Mouse (Mus musculus) CH12.LX (cell line): ENCODE data around the gene Otud7b. TPM values are rescaled to one million over a fixed set of nuclear protein-coding genes. Genes with fewer than 3 reads are reported as not detected.

Experiments used
- DNase-seq: peaks from one replicate; pipeline ENCODE4 v3.0.0-alpha.2; 2013; ENCODE audit errors: extremely low read depth
- H3K27ac ChIP-seq: 2 replicates; pipeline ENCODE4 v1.5.1; 2012; ENCODE audit warnings: low read depth, mild to moderate bottlenecking, control low read depth, moderate library complexity; ENCODE audit not compliant: insufficient read depth
- H3K27me3 ChIP-seq: replicated peaks from 2 replicates; pipeline ENCODE3; 2012; ENCODE audit warnings: inconsistent platforms
- H3K36me3 ChIP-seq, 2 experiments: replicated peaks in 1 of 2; 2 replicates each; pipeline versions ENCODE3 to v1.6.1; 2012; ENCODE audit warnings: inconsistent platforms in 1 of 2, low read length in 1 of 2, mild to moderate bottlenecking in 1 of 2, mixed read lengths in 1 of 2, moderate library complexity in 1 of 2; ENCODE audit not compliant: control insufficient read depth in 1 of 2, insufficient read depth in 1 of 2
- H3K4me1 ChIP-seq, 2 experiments: 2 replicates each; pipeline ENCODE4 v1.6.1; 2012; ENCODE audit warnings: inconsistent platforms in 1 of 2, moderate library complexity in 1 of 2; ENCODE audit not compliant: insufficient read depth in 2 of 2, control insufficient read depth in 1 of 2
- H3K4me2 ChIP-seq: 2 replicates; pipeline ENCODE4 v1.6.1; 2012; ENCODE audit warnings: low read depth, mild to moderate bottlenecking, control low read depth; ENCODE audit not compliant: poor library complexity, insufficient read depth, severe bottlenecking
- H3K4me3 ChIP-seq, 3 experiments: fragments of 150-350 bp in 1 of 3; sonication (generic) in 1 of 3; replicated peaks in 1 of 3; 2 replicates each; pipeline versions ENCODE3 to v1.5.1; 2011 to 2012; ENCODE audit warnings: low read depth in 2 of 3, low read length in 2 of 3, mild to moderate bottlenecking in 2 of 3, moderate library complexity in 2 of 3, control low read depth in 1 of 3, improper control_type of control experiment in 1 of 3, inconsistent platforms in 1 of 3, mixed read lengths in 1 of 3; ENCODE audit not compliant: poor library complexity in 1 of 3
- H3K79me2 ChIP-seq: replicated peaks from 2 replicates; pipeline ENCODE4 v1.6.1; 2012; ENCODE audit warnings: mild to moderate bottlenecking, moderate library complexity; ENCODE audit not compliant: control insufficient read depth, poor library complexity, insufficient read depth, severe bottlenecking; ENCODE audit errors: extremely low read depth
- H3K9ac ChIP-seq: 2 replicates; pipeline ENCODE4 v1.6.1; 2012; ENCODE audit warnings: low read depth, mild to moderate bottlenecking, control low read depth, moderate library complexity; ENCODE audit not compliant: insufficient read depth
- H3K9me3 ChIP-seq: replicated peaks from 2 replicates; pipeline ENCODE3; 2012; ENCODE audit warnings: low read length, inconsistent platforms, mixed read lengths
- CHD1 ChIP-seq: IDR thresholded peaks from 2 replicates; pipeline ENCODE4 v1.6.1; 2012; ENCODE audit warnings: low read depth, low read length, improper control_type of control experiment, inconsistent platforms
- CHD2 ChIP-seq: IDR thresholded peaks from 2 replicates; pipeline ENCODE4 v1.6.1; 2011; ENCODE audit warnings: low read length, improper control_type of control experiment
- CTCF ChIP-seq, 2 experiments: IDR thresholded peaks in 1 of 2; conservative IDR thresholded peaks in 1 of 2; 2 replicates each; pipeline ENCODE4 v1.5.1; 2011 to 2012; ENCODE audit warnings: low read depth in 2 of 2, low read length in 2 of 2, improper control_type of control experiment in 1 of 2, inconsistent platforms in 1 of 2, mild to moderate bottlenecking in 1 of 2, moderate library complexity in 1 of 2
- ELF1 ChIP-seq: IDR thresholded peaks from 2 replicates; pipeline ENCODE4 v1.6.1; 2014; ENCODE audit warnings: low read depth, mild to moderate bottlenecking, inconsistent platforms, low read length, improper control_type of control experiment
- EP300 ChIP-seq: IDR thresholded peaks from 2 replicates; pipeline ENCODE4 v1.6.1; 2011; ENCODE audit warnings: low read length, improper control_type of control experiment
- ETS1 ChIP-seq: conservative IDR thresholded peaks from 2 replicates; pipeline ENCODE4 v1.6.1; 2012; ENCODE audit warnings: low read depth, mild to moderate bottlenecking, inconsistent platforms, low read length, improper control_type of control experiment, moderate library complexity
- GABPA ChIP-seq: IDR thresholded peaks from 2 replicates; pipeline ENCODE4 v1.6.1; 2012; ENCODE audit warnings: low read depth, low read length, improper control_type of control experiment, inconsistent platforms; ENCODE audit not compliant: insufficient replicate concordance
- HCFC1 ChIP-seq: IDR thresholded peaks from 2 replicates; pipeline ENCODE4 v1.6.1; 2012; ENCODE audit warnings: low read depth, mild to moderate bottlenecking, inconsistent platforms, low read length, improper control_type of control experiment
- JUN ChIP-seq: IDR thresholded peaks from 2 replicates; pipeline ENCODE4 v1.6.1; 2011; ENCODE audit warnings: low read depth, mild to moderate bottlenecking, low read length, improper control_type of control experiment, moderate library complexity; ENCODE audit not compliant: insufficient read depth
- JUND ChIP-seq: conservative IDR thresholded peaks from 2 replicates; pipeline ENCODE4 v1.6.1; 2011; ENCODE audit warnings: low read depth, low read length, improper control_type of control experiment
- MAX ChIP-seq: IDR thresholded peaks from 2 replicates; pipeline ENCODE4 v1.6.1; 2011; ENCODE audit warnings: low read length, improper control_type of control experiment
- MEF2A ChIP-seq: IDR thresholded peaks from 2 replicates; pipeline ENCODE4 v1.6.1; 2014; ENCODE audit warnings: low read depth, mild to moderate bottlenecking, inconsistent platforms, low read length, improper control_type of control experiment, borderline replicate concordance
- MXI1 ChIP-seq: IDR thresholded peaks from 2 replicates; pipeline ENCODE4 v1.6.1; 2011; ENCODE audit warnings: mild to moderate bottlenecking, low read depth, low read length, improper control_type of control experiment
- NRF1 ChIP-seq: IDR thresholded peaks from 2 replicates; pipeline ENCODE4 v1.6.1; 2014; ENCODE audit warnings: low read depth, mild to moderate bottlenecking, inconsistent platforms, low read length, improper control_type of control experiment, moderate library complexity
- POLR2AphosphoS2 ChIP-seq: IDR thresholded peaks from 2 replicates; pipeline ENCODE4 v1.6.1; 2011; ENCODE audit warnings: low read depth, low read length, improper control_type of control experiment
- RCOR1 ChIP-seq: conservative IDR thresholded peaks from 2 replicates; pipeline ENCODE4 v1.6.1; 2012; ENCODE audit warnings: low read depth, mild to moderate bottlenecking, inconsistent platforms, low read length, improper control_type of control experiment
- SIN3A ChIP-seq: IDR thresholded peaks from 2 replicates; pipeline ENCODE4 v1.6.1; 2012; ENCODE audit warnings: low read length, improper control_type of control experiment, inconsistent platforms
- SMC3 ChIP-seq: IDR thresholded peaks from 2 replicates; pipeline ENCODE4 v1.6.1; 2011; ENCODE audit warnings: low read depth, low read length, improper control_type of control experiment
- TBP ChIP-seq: conservative IDR thresholded peaks from 2 replicates; pipeline ENCODE4 v1.6.1; 2011; ENCODE audit warnings: low read depth, low read length, improper control_type of control experiment
- TCF12 ChIP-seq: IDR thresholded peaks from 2 replicates; pipeline ENCODE4 v1.6.1; 2014; ENCODE audit warnings: low read depth, mild to moderate bottlenecking, inconsistent platforms, low read length, improper control_type of control experiment
- UBTF ChIP-seq: IDR thresholded peaks from 2 replicates; pipeline ENCODE4 v1.6.1; 2012; ENCODE audit warnings: low read depth, mild to moderate bottlenecking, inconsistent platforms, low read length, improper control_type of control experiment, moderate library complexity
- USF1 ChIP-seq: IDR thresholded peaks from 2 replicates; pipeline ENCODE4 v1.6.1; 2014; ENCODE audit warnings: low read depth, mild to moderate bottlenecking, inconsistent platforms, low read length, improper control_type of control experiment
- USF2 ChIP-seq: conservative IDR thresholded peaks from 2 replicates; pipeline ENCODE4 v1.6.1; 2011; ENCODE audit warnings: low read depth, low read length, improper control_type of control experiment
- ZC3H11A ChIP-seq: IDR thresholded peaks from 2 replicates; pipeline ENCODE4 v1.6.1; 2012; ENCODE audit warnings: low read depth, mild to moderate bottlenecking, inconsistent platforms, low read length, improper control_type of control experiment
- ZKSCAN1 ChIP-seq: IDR thresholded peaks from 2 replicates; pipeline ENCODE4 v1.6.1; 2012; ENCODE audit warnings: low read depth, inconsistent platforms, low read length, improper control_type of control experiment, borderline replicate concordance
- ZMIZ1 ChIP-seq: IDR thresholded peaks from 2 replicates; pipeline ENCODE4 v1.6.1; 2012; ENCODE audit warnings: low read depth, mild to moderate bottlenecking, inconsistent platforms, low read length, improper control_type of control experiment
- dilution Hi-C: fragments of 300-500 bp; cut with MboI; formaldehyde crosslinking; loops from 2 replicates; pipeline ENCODE4 v1.14.3; 2020; ENCODE audit warnings: low sequenced_read_pairs; ENCODE audit not compliant: extremely low pct_unique_long_range_greater_than_20kb, extremely low pct_ligation_motif_present
- in situ Hi-C: fragments of 300-500 bp; cut with MboI; formaldehyde crosslinking; loops from 3 replicates; pipeline ENCODE4 v1.14.3; 2019; ENCODE audit warnings: low sequenced_read_pairs, low pct_ligation_motif_present, low pct_unique_long_range_greater_than_20kb, mixed read lengths
- polyA plus RNA-seq: library from polyadenylated mRNA; unstranded; fragments of >175 nt; gene quantifications from 2 replicates; pipeline ENCODE4 v1.2.1, GENCODE M21; 2012; ENCODE audit warnings: low read depth; ENCODE audit not compliant: insufficient read length
- total RNA-seq, 2 experiments: library from RNA; depleted of rRNA; stranded (reverse); fragments of 300-350 nt in 1 of 2; fragments of >200 nt in 1 of 2; gene quantifications; 2 replicates each; pipeline ENCODE4 v1.2.3; 2012 to 2014

Gene Otud7b
- total and polyA plus RNA-seq, 3 experiments: 12.3 to 17.7 (median 14.9) TPM

GRCm38 (mm10) chr3:96093509-96093908, 10.8 kb upstream of the Otud7b start:
- Histone ChIP-seq H3K9me3 (peaks cover 2% of the 10 kb centered on the region), H3K27ac (no peak overlapping the region), H3K27me3 (no peaks in the 10 kb centered on the region), H3K4me3 (no peak overlapping the region), H3K4me2 (no peak overlapping the region; the same call in 1 of the 2 replicates), H3K79me2 (no peaks in the 10 kb centered on the region), H3K36me3 (no peaks in the 10 kb centered on the region), H3K9ac (no peak overlapping the region), H3K4me1 (peaks cover 13 to 21% of the 10 kb centered on the region in 2 experiments)
- DNase-seq: no peak
- in situ Hi-C loops (loop anchor here (5.0 kb wide), 1 partner anchor 54 kb away; no protein-coding TSS in a partner anchor), dilution Hi-C loops (no loop called here)
- TF ChIP-seq CTCF (conservative IDR thresholded peaks at IDR 0.05 in 1 of 2, IDR thresholded peaks at IDR 0.05 in 1 of 2; ENCODE audit: low read depth in 2 of 2, low read length in 2 of 2) (peak in 1 of 2 experiments; percentile 11; a peak in 1 of 4 replicates), ZKSCAN1 (no peak), ETS1 (peak; percentile 48), CHD1 (no peak), JUND (peak; percentile 84), HCFC1 (no peak), EP300 (peak; percentile 47; the same call in 1 of the 2 replicates), USF1 (no peak), CHD2 (no peak), TBP (no peak), RCOR1 (no peak), ELF1 (no peak), SMC3 (no peak), NRF1 (no peak), GABPA (no peak), JUN (0 out of 2 replicates have a peak, but pooled peaks have one; percentile 36), USF2 (no peak), UBTF (no peak)

GRCm38 (mm10) chr3:96094203-96094602, 10.1 kb upstream of the Otud7b start:
- in situ Hi-C loops: loop anchor here (5.0 kb wide), 1 partner anchor 53 kb away; no protein-coding TSS in a partner anchor
- dilution Hi-C loops: no loop called here

More at GRCm38 (mm10) chr3:96094203-96094602, 10.1 kb upstream of the Otud7b start:
- Histone ChIP-seq H3K27ac (no peak overlapping the region), H3K27me3 (no peaks in the 10 kb centered on the region), H3K4me1 (peaks cover 16 to 28% of the 10 kb centered on the region in 2 experiments), H3K36me3 (no peaks in the 10 kb centered on the region), H3K9me3 (peaks cover 2% of the 10 kb centered on the region), H3K79me2 (no peaks in the 10 kb centered on the region), H3K4me2 (no peak overlapping the region), H3K4me3 (no peak overlapping the region), H3K9ac (no peak overlapping the region)
- no peak for TF ChIP-seq ZMIZ1
- peak; percentile 29; the same call in 1 of the 2 replicates for TF ChIP-seq JUN
- no peak for TF ChIP-seq POLR2AphosphoS2
- no peak for TF ChIP-seq MAX
- TF ChIP-seq MEF2A: peak; percentile 90
- TF ChIP-seq TCF12: no peak
- no peak for TF ChIP-seq HCFC1
- TF ChIP-seq ELF1: no peak
- no peak for TF ChIP-seq ZC3H11A
- TF ChIP-seq SIN3A: no peak
- TF ChIP-seq MXI1: no peak
- DNase-seq: no peak
